Mouse (Mus musculus): Measurements from ENCODE around the gene Rock2. TPM values are rescaled to one million over a fixed set of nuclear protein-coding genes. Genes with fewer than 3 reads are reported as not detected.
"Not testable (repeated sequence)": the region's sequence is repeated elsewhere in the genome, so short reads cannot be mapped to it uniquely, and the experiment has no call there.

Rock2 gene
- total RNA-seq, 2 experiments from 2014 or later = 90.0 to 93.5 TPM

GRCm38 (mm10) chr12:16991376-16991775 is 96.7 kb downstream of the Rock2 start:
- no peak for DNase-seq
- intact Hi-C loops (cut with DNase I) = no loop called here

GRCm38 (mm10) chr12:16992355-16992754 is 97.7 kb downstream of the Rock2 start:
- intact Hi-C loops (cut with DNase I) = no loop called here
- DNase-seq = no peak

- intact Hi-C loops (cut with DNase I) = no loop called here
- DNase-seq = no peak
Measured at GRCm38 (mm10) chr12:16994291-16994690, 99.6 kb downstream of the Rock2 start.

- no peak for DNase-seq
- intact Hi-C loops (cut with DNase I) = loop anchor here (5.0 kb wide), 1 partner anchor 964 kb away; no protein-coding TSS in a partner anchor
Measured at GRCm38 (mm10) chr12:16996281-16996680, 101.6 kb downstream of the Rock2 start.

- intact Hi-C loops (cut with DNase I) = loop anchor here (5.0 kb wide), 1 partner anchor 965 kb away; no protein-coding TSS in a partner anchor
- no peak for DNase-seq
Measured at GRCm38 (mm10) chr12:16996886-16997462, 102.3 kb downstream of the Rock2 start.

- DNase-seq = no peak
- intact Hi-C loops (cut with DNase I) = loop anchor here (5.0 kb wide), 1 partner anchor 967 kb away; no protein-coding TSS in a partner anchor
Measured at GRCm38 (mm10) chr12:16999146-16999545, 104.5 kb downstream of the Rock2 start.

- DNase-seq = peak; percentile 87 to 90
- intact Hi-C loops (cut with DNase I) = loop anchor here (5.0 kb wide), 1 partner anchor 968 kb away; no protein-coding TSS in a partner anchor
Measured at GRCm38 (mm10) chr12:16999739-17000497, 105.2 kb downstream of the Rock2 start, which contains the start of gene Pqlc3. Pqlc3 (minus strand) TSS chr12:17000408.

- no peak for DNase-seq
- intact Hi-C loops (cut with DNase I) = no loop called here
Measured at GRCm38 (mm10) chr12:17000628-17001027, 105.9 kb downstream of the Rock2 start.

GRCm38 (mm10) chr12:17001211-17001610 is 106.5 kb downstream of the Rock2 start:
- no peak for DNase-seq
- intact Hi-C loops (cut with DNase I) = no loop called here

GRCm38 (mm10) chr12:17009466-17009865 is 114.8 kb downstream of the Rock2 start:
- no peak for DNase-seq
- intact Hi-C loops (cut with DNase I) = no loop called here

- DNase-seq = peak; percentile 84 to 90
- intact Hi-C loops (cut with DNase I) = loop anchor here (1.0 to 5.0 kb wide), 2 partner anchors 203 to 294 kb away; no protein-coding TSS in a partner anchor
Measured at GRCm38 (mm10) chr12:17011100-17011870, 116.6 kb downstream of the Rock2 start, which contains the start of gene 2410004P03Rik. 2410004P03Rik (minus strand) TSS chr12:17011727.

GRCm38 (mm10) chr12:17012067-17012899 is 117.6 kb downstream of the Rock2 start:
- intact Hi-C loops (cut with DNase I) = loop anchor here (5.0 kb wide), 1 partner anchor 295 kb away; no protein-coding TSS in a partner anchor
- DNase-seq = no peak

- no peak for DNase-seq
- intact Hi-C loops (cut with DNase I) = loop anchor here (5.0 kb wide), 1 partner anchor 242 kb away; no protein-coding TSS in a partner anchor
Measured at GRCm38 (mm10) chr12:17015711-17016110, 121.0 kb downstream of the Rock2 start.

- peak; percentile 41 to 79 for DNase-seq
- intact Hi-C loops (cut with DNase I) = loop anchor here (5.0 kb wide), 1 partner anchor 239 kb away; no protein-coding TSS in a partner anchor
Measured at GRCm38 (mm10) chr12:17018468-17018867, 123.8 kb downstream of the Rock2 start.

GRCm38 (mm10) chr12:17021125-17021524 is 126.4 kb downstream of the Rock2 start:
- DNase-seq; intact Hi-C loops (cut with DNase I): not testable (repeated sequence)

GRCm38 (mm10) chr12:17022145-17022544 is 127.5 kb downstream of the Rock2 start:
- DNase-seq = no peak
- intact Hi-C loops (cut with DNase I) = no loop called here

- intact Hi-C loops (cut with DNase I) = no loop called here
- no peak for DNase-seq
Measured at GRCm38 (mm10) chr12:17024554-17025110, 129.9 kb downstream of the Rock2 start.

GRCm38 (mm10) chr12:17032694-17033463 is 138.2 kb downstream of the Rock2 start:
- DNase-seq = peak; percentile 71 to 89
- intact Hi-C loops (cut with DNase I) = loop anchor here (1.0 to 10.0 kb wide), 4 partner anchors 142 to 322 kb away; partner anchors contain the start of gene Kcnf1
